Mouse (Mus musculus): Measurements from ENCODE around the gene Kcnk13.

The Kcnk13 gene

DNA sequence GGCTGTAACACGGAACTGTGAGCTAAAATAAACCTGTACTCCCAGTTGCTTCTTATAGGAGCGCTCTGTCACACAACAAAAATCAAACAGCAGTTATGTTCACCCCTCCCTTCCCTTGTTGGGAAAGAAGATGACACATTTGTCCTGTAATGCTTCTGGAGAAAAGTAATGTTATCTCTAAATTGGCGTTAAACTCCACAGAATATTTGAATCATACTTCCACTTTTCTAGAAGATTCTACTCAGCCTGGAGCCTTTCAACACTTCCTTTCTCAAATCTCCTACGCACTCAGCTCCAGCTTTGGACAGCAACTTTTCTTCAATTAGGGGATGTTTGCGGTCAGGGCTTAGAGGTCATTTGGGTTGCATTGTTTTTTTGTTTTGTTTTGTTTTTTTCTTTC lies 125.0 kb downstream of the Kcnk13 start:
- DNase-seq (ENCODE audit: low read depth, low spot score): no peak

- DNase-seq (ENCODE audit: low read depth, low spot score): no peak
These were observed 126.5 kb downstream of the Kcnk13 start for GRCm38 (mm10) chr12:100090750-100091149.

DNA sequence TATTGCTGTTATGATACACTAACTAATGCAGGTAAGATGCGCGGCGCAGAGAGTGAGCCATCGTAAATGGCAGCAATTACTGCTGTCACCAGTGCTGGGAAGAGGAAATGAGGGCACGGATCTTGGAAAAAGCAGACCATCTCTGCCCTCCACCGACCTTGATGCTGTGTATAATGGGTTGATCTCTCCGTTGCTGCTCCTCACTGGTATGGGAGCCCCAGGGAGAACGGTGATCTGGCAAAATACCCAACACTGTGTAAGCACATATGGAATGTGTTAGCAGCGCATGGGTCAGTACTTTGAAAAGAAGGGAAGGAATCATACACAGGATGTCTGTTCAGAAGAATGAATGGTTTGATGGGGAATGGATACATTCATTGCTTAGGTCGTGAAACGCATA lies 128.7 kb downstream of the Kcnk13 start:
- DNase-seq (ENCODE audit: low read depth, low spot score): no peak

GRCm38 (mm10) chr12:100099971-100100706 lies 135.8 kb downstream of the Kcnk13 start:
- DNase-seq (ENCODE audit: low read depth, low spot score): no peak

- no peak for DNase-seq (ENCODE audit: low read depth, low spot score)
These were observed 136.4 kb downstream of the Kcnk13 start for GRCm38 (mm10) chr12:100100707-100101030.

GRCm38 (mm10) chr12:100101651-100102050 lies 137.4 kb downstream of the Kcnk13 start:
- no peak for DNase-seq (ENCODE audit: low read depth, low spot score)

GRCm38 (mm10) chr12:100104530-100104929 lies 140.2 kb downstream of the Kcnk13 start:
- no peak for DNase-seq (ENCODE audit: low read depth, low spot score)

DNA sequence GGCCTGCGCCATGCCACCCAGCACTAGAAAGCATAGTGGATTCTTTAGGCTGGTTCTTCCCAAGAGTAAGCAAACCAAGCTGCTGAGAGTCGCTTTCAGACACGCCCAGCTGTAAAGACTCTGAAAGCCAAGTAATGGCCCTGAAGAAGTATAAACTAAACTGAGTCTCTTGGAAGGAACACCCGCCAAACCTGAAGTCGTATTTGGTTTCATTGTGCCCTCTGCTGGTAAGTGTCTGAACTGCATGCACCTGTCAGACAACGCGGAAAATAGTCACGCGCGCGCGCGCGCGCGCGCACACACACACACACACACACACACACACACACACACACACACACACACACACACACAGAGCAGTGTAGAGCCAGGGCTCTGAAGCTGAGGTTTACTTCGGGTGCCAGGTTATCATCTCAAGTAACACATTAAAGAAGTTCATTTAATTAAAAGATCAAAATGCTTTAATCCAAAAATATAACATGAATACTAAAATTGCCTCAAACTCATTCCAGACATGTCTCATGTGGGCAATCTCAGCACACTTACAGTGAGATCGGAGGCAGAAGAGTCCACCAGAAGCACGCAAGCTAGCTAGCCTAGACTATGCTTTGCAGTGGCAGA lies 142.1 kb downstream of the Kcnk13 start:
- DNase-seq (ENCODE audit: low read depth, low spot score): peak; percentile 84

DNA sequence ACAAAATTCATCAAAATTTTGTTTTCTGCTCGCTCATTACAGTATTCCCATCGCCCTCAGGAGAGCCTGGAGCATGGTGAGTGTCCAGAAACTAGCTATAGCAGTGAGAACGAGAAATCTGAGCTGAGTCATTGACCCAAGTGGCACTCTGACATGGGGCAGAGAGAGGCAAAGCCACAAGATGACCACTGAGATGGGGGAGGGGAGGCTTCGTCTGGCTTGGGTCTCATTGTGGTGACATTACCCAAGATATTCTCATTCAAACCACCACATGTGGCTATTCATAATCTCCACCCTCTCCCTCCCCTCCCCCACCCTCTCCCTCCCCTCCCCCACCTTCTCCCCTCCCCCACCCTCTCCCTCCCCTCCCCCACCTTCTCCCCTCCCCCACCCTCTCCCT lies 143.1 kb downstream of the Kcnk13 start:
- DNase-seq (ENCODE audit: low read depth, low spot score): no peak

DNA sequence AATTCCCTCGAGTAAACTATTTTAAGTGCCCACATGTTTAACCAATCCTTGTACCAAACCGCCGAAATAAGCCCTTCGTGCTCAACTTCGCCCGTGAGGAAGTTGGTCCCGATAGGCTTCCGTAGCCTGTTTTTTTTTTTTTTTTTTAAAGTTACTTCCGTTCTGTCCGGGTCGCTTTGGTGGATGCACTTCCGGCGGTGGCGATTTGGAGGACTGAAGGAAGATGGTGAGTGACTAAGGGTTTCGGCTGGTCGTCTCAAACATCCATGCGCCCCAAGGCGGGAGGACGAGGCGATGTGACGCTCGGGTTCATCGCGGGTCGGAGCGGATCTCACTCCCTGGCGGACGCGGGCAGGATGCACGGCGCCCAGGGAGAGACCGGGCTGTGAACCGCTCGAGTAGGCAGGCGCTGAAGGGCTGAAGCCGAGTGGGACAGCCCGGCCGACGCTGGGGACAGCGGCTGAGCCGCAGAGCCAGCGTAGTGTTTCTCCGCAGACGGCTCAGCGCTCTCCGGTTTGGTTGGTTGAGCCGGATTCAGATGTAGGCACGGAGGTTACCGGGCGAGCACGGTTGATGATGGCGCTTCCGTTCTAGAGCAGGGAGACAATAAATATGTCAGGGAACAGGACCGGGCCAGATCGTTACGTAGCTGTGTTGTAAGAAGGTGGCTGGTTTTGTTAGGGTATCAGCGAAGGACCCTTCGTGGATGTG lies 145.8 kb downstream of the Kcnk13 start, which contains the start of gene Psmc1:
TSS of gene Psmc1 (plus strand) at position 169 of the 711 bp plus-strand sequence.
- DNase-seq (ENCODE audit: low read depth, low spot score): peak; percentile 94
